Mouse (Mus musculus) left cerebral cortex, adult 8-10 months (tissue): ENCODE measurements around the gene Capsl. TPM values are rescaled to one million over a fixed set of nuclear protein-coding genes. Genes with fewer than 3 reads are reported as not detected.

Experiments used
- DNase-seq, 2 experiments: peaks; one replicate each; pipeline ENCODE4 v3.0.0; 2022; ENCODE audit warnings: low spot score in 2 of 2
- total RNA-seq, 4 experiments: library from RNA; stranded (reverse); gene quantifications; 2 replicates each; pipeline ENCODE4 v1.2.4; 2022

The Capsl gene
- total RNA-seq = 1 to 10 TPM in 2 of 4 experiments, under 1 TPM in 2; 0.54 to 2.5 (median 0.85) TPM

DNA sequence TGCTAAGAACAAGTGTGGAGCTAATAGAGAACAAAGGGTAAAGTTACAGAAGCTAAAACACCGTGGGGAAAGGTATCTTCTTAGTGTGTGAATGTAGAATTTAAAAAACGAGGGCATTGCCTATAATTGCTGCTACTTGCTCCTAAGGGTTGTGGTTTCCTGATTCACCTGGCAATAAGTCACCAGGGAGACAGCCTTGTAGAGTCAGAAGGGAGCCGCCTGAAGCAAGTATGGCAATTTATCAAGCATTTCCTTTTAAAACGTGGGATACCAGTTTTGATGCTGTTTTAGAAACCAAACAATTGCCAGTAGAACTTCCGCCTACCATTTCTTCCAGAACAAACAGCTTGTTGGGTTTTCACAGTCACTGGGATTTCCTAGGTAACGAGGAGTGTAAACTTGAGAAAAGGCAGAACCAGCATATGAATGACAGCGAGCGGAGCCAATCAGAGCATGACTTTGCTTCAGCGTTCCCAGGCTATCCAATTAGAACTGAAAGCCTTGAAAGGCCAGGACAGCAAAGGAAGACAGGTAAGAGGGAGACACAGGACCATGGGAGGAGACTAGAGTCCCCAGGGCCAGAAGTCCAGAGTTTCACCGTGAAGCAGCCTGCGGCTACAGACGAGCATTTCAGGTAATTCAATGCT, at the start of gene Capsl:
Gene Capsl, plus strand, starts transcription at position 495 of the 647 bp plus-strand sequence.
- peak; percentile 42 to 44 for DNase-seq

DNA sequence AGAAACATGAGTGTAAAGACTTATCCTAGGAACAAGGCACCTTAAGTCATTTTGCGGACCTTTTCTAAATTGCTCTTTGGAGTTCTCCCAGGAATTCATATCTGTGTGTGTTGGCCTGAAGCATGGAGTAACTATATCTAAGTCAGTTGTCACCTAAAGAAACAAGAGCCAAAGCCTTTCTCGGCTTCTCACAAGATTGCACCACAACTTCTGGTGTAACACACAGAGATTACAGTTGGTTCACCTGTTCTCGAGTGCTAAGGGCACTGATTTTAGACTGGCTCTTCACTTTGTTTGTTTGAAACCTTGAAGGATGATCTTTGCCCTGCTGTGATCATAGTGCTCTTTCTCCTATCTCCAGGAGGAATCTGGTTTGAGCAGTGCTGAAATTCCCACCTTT, 26.4 kb upstream of the Capsl start:
- no peak for DNase-seq

- DNase-seq = no peak
Measured at GRCm38 (mm10) chr15:9421163-9421562, 14.7 kb upstream of the Capsl start.

GRCm38 (mm10) chr15:9427849-9428248, 8.0 kb upstream of the Capsl start:
- DNase-seq = no peak

DNA sequence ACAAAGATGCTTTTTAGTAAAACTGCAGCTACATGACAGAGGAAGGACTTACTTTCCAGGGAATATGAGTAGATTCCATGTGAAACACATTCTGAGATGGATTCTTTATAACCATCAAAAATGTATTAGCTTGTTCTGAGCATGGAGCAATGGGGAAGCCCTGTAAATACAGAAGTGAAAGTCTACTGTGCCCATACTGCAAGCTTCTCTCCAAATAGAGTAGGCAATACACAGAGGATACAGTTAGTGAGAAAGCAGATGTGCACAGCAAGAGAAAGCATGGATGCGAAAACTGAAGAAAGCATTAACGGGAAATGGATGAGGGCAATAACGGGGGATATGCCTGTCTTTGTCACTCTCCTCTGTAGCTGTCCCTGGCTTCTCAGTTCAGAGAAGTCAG, 6.0 kb upstream of the Capsl start:
- DNase-seq = no peak

- DNase-seq = no peak
Measured at GRCm38 (mm10) chr15:9451999-9452398, 16.2 kb downstream of the Capsl start.

- no peak for DNase-seq
Measured at GRCm38 (mm10) chr15:9452842-9453241, 17.0 kb downstream of the Capsl start.

DNA sequence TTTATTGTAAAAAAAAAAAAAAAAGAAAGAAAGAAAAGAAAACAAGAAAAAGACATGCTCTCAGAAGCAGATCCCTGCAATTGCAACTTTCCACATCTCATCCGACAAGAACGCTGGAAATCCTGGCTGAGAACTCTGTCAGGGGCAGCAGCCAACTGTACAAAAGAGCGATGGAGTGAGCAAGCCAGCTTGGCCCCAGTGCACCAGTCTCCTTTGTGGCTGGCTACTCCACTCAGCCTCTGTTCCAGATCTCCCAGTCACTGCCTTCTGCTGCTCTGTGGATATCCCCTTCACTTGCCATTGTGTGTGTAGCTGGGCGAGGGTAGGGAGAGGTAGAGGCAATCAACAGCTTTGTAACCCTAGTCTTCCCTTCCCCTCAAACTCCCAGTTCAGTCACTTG, 18.4 kb downstream of the Capsl start:
- DNase-seq = no peak

- DNase-seq = peak in 1 of 2 experiments; percentile 6
Measured at GRCm38 (mm10) chr15:9455241-9455640, 19.4 kb downstream of the Capsl start.

DNA sequence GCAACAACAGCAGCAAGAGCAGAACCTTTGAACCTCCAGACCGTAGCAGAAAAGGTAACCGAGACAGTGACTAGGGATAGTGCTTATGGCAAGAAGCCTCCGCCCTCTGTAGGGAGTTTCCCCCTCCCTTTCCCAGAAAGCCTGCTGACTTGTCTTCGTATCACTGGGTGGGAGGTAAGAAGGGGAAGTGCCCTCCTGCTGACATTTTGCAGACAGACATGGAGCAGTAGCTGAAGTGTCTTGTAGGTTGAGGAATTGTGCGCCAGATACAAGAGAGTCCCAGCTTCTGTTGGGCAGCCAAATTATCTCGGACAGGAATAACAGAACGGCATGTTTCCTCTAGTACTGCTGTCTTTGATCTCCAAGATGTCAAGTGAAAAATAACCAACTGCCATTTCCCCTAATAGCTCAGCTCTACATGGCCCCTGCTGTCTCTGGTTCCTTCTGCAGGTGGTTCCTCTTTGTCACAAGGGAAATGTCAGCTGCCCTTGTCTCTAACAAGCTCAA, 27.7 kb downstream of the Capsl start:
- DNase-seq = no peak

DNA sequence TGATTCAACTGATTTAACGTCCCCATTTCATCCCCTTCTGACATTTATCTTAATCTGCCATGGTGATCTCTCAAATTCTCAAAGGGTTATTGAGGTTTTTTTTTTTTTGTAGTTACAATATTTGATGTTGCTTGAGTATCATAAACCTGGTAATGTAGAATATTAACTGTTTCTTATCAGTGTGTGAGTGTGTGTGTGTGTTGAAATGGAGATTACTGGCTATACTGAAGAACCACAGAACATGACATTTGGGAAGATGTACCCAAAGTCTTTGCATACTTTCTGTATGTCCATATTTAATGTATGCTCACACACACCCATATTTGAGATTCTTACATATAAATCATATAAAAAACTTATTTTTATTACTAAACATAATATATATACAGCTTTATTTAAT, 28.2 kb downstream of the Capsl start:
- no peak for DNase-seq

DNA sequence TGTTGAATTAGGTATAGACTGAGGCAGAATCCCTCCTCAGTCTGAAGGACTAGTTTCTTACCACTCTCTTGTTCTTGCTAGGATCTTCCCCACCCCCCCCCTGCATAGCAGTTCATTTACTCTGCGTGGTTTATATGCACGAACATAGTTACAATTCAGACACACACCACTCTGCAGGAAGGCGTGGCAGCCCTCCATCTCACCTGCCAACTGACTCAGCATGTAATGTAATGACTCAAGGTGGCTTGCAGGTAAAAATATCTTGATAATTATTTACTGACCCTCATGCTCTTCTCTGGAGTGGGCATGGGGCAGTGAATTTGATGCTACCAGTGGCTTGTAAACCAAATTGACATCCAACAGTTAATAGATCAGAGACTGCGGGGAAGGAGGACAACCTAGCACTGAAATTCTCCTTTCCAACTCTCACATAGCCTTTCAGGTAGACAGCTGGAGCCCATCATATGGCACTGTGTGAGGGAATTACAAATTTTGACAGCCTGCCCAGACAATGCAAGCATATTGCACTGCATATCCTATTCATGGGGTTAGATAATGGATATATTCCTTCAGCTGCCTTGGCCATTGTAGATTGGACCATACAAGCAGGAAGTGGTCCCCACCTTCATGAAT, 35.3 kb downstream of the Capsl start:
- no peak for DNase-seq

- no peak for DNase-seq
Measured at GRCm38 (mm10) chr15:9472167-9472566, 36.3 kb downstream of the Capsl start.

DNA sequence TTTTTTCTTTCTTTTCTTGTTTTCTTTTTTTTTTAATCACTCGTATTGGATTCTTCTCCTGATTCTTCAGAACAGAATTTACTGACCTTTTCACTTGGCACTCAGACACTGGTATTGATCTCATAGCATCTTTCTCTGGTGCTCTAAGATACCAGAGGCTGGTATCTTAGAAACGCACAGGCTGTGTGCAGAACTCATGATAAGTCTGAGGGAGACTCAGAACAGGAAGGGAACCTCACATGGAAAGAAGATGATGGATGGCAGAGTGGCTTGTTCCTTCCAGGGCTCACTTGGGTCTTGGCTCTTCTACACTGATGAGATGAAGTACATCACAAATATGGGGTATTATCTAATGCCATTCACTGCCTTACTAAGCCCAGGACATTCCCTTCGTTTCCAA, 36.8 kb downstream of the Capsl start:
- DNase-seq = no peak

DNA sequence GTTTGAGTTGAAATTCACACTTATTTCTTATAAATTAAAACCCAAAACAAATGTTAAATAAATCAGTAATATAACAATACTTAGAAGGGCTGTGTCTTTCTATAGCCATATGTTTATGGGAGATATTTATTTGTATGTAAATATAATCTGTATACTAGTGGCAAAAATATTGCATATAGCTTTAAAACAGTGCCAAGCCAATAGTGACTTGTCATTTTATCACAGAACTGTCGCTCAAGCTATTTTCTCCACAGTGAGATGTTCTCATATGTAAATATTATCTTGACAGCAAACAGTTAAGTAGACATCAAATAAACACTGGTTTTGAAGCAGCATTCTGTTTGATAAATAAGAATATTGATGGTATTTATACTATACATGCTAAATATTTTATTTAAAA, 37.4 kb downstream of the Capsl start:
- DNase-seq = no peak

DNA sequence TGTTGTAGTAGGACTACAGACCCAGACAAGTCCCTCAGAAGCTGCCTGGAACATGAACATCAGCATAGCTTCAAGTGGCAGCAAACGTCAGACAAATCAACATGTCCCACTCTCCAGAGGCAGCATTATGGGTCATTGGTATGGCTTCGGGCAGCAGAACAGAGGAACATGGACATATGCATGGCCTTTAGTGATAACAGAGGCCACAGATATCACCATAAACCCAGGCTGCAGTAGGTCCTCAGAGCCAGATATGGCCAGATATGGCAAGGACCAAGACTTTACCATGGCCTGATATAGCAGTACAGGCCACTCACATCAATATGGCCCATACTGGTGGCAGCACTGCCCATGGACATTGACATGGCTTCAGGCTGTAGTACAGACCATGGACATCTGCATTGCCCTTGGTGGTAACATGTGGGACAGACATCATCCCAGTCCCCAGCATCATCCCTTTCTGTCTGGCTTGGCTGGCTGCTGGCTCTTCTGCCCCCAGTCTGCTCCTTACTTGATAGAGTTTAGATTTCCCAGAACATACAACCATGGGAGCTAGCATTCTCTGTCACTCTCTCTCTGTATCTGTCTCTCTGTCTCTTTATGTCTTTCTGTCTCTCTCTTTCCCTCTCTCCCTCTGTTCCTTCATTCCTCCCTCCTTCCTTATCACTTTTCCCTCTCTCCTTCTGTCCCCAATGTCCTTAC, 53.7 kb downstream of the Capsl start:
- no peak for DNase-seq

DNA sequence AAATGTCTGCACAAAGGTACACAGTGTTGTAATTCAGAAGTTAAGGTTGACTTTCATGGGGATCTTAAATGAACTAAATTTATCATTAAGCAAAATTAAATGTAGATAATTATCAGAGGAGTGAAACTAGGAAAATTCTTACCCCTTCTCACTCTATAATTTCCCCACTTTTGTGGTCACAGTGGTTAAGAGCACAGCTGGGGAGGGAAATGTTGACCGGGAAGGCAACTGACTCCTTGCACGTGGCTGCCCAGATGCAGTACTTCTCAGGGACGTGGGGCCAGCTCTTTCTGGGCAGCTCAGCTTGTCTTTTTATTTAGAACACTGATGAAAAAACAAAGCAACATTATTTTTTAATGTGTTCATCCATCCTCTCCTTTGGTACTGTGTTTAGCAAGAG, 56.2 kb downstream of the Capsl start:
- DNase-seq = no peak

Other genes with a start within 250 kb of the Capsl start
- gene Ugt3a1, start 159.1 kb upstream of the Capsl start, total RNA-seq = not detected
- not detected for gene Ugt3a2, start 100.5 kb upstream of the Capsl start, total RNA-seq
- gene Il7r, start 94.1 kb downstream of the Capsl start, total RNA-seq = under 1 TPM; 0.11 to 0.49 (median 0.26) TPM